Mouse (Mus musculus) midbrain, embryonic 14.5 days (tissue): ENCODE results near the gene B4galt3. TPM values are rescaled to one million over a fixed set of nuclear protein-coding genes. Genes with fewer than 3 reads are reported as not detected.
"Not testable (repeated sequence)": the region's sequence is repeated elsewhere in the genome, so short reads cannot be mapped to it uniquely, and the experiment has no call there.

ENCODE experiments used
- ATAC-seq: fragments of 200-750 bp; cut with Nextera tagmentation; 2 replicates; pipeline ENCODE4 v1.8.0; 2017; ENCODE audit warnings: moderate number of reproducible peaks, moderate library complexity; ENCODE audit not compliant: low FRiP score, low TSS enrichment
- DNase-seq: peaks from one replicate; pipeline ENCODE4 v3.0.0-alpha.2; 2015
- H3K27ac ChIP-seq: fragments of 300-500 bp; sonication (generic); replicated peaks from 2 replicates; pipeline ENCODE4 v1.5.1; 2014; ENCODE audit warnings: mild to moderate bottlenecking, low read depth, low read length, moderate library complexity
- H3K27me3 ChIP-seq: fragments of 300-500 bp; sonication (generic); 2 replicates; pipeline ENCODE4 v1.6.1; 2014; ENCODE audit warnings: low read length, control low read depth, mixed read lengths; ENCODE audit not compliant: control insufficient read depth, insufficient read depth
- H3K36me3 ChIP-seq: fragments of 300-500 bp; sonication (generic); 2 replicates; pipeline ENCODE4 v1.6.1; 2014; ENCODE audit warnings: low read length, control low read depth; ENCODE audit not compliant: control insufficient read depth, insufficient read depth
- H3K4me1 ChIP-seq: fragments of 300-500 bp; sonication (generic); 2 replicates; pipeline ENCODE4 v1.6.1; 2014; ENCODE audit warnings: mild to moderate bottlenecking, antibody characterized with exemption, low read length, control low read depth; ENCODE audit not compliant: control insufficient read depth, insufficient read depth
- H3K4me2 ChIP-seq: fragments of 300-500 bp; sonication (generic); 2 replicates; pipeline ENCODE4 v1.6.1; 2014; ENCODE audit warnings: mild to moderate bottlenecking, low read length, moderate library complexity
- H3K4me3 ChIP-seq: fragments of 300-500 bp; sonication (generic); replicated peaks from 2 replicates; pipeline ENCODE4 v1.5.1; 2014; ENCODE audit warnings: low read depth, low read length
- H3K9ac ChIP-seq: fragments of 300-500 bp; sonication (generic); replicated peaks from 2 replicates; pipeline ENCODE4 v1.6.1; 2014; ENCODE audit warnings: mild to moderate bottlenecking, low read length, moderate library complexity
- H3K9me3 ChIP-seq: fragments of 300-500 bp; sonication (generic); 2 replicates; pipeline ENCODE4 v1.6.1; 2016; ENCODE audit warnings: low read length, control low read depth, mixed read lengths; ENCODE audit not compliant: control insufficient read depth
- WGBS: fragments of 180-500 bp; shearing (Covaris S2); extraction: QIAGEN DNeasy Blood & Tissue Kit; methylation state at CpG from one replicate; pipeline ENCODE4 v1.1.7; 2014; 5-methylcytosine and 5-hydroxymethylcytosine counted together
- polyA plus RNA-seq: library from polyadenylated mRNA; unstranded; fragments of >200 nt; fragmentation: Nextera tagmentation; extraction: Ambion mirVana; gene quantifications from 2 replicates; pipeline ENCODE4 v1.2.1, GENCODE M21; 2014

The B4galt3 gene
- polyA plus RNA-seq, 1 experiment from 2014 or later, result 101 TPM

DNA sequence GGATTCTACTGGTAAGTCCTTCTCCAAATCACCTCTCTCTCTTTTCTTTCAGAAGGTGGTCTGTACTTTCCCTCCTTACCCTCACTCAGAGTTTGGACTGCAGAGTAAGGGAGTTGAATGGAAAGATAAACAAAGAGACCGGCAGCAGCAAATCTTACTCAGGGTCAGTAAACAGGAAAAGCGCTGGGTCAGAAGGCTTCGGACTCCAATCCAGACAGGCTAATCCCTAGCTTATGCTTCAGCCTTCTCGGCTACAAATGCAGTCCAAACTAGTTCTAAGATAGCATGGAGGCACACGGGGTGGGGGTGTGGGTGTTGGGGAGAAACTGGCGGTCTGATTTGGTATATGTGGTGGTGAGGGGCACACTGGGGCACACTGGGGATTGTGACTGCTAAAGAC is 32.7 kb upstream of the B4galt3 start:
- no peak for ATAC-seq
- H3K4me1 ChIP-seq, result no peaks in the 10 kb centered on the region
- 88% methylated on average over 6 of the region's 6 CpGs for WGBS

GRCm38 (mm10) chr1:171238463-171238862 is 31.7 kb upstream of the B4galt3 start:
- Histone ChIP-seq H3K27ac (no peak overlapping the region), H3K9me3 (no peaks in the 10 kb centered on the region), H3K4me2 (no peak overlapping the region), H3K4me3 (no peak overlapping the region), H3K36me3 (peaks cover 98% of the 10 kb centered on the region), H3K4me1 (no peaks in the 10 kb centered on the region), H3K27me3 (no peaks in the 10 kb centered on the region), H3K9ac (no peak overlapping the region)
- WGBS, result 73% methylated on average over 14 of the region's 14 CpGs
- no peak for ATAC-seq
- peak; percentile 69 for DNase-seq

More for the DNA sequence above, 32.7 kb upstream of the B4galt3 start:
- peaks cover 88% of the 10 kb centered on the region for H3K36me3 ChIP-seq
- no peak overlapping the region for H3K9ac ChIP-seq
- no peak overlapping the region for H3K27ac ChIP-seq
- no peaks in the 10 kb centered on the region for H3K27me3 ChIP-seq
- no peaks in the 10 kb centered on the region for H3K9me3 ChIP-seq
- no peak overlapping the region for H3K4me3 ChIP-seq
- no peak overlapping the region for H3K4me2 ChIP-seq
- DNase-seq, result no peak

DNA sequence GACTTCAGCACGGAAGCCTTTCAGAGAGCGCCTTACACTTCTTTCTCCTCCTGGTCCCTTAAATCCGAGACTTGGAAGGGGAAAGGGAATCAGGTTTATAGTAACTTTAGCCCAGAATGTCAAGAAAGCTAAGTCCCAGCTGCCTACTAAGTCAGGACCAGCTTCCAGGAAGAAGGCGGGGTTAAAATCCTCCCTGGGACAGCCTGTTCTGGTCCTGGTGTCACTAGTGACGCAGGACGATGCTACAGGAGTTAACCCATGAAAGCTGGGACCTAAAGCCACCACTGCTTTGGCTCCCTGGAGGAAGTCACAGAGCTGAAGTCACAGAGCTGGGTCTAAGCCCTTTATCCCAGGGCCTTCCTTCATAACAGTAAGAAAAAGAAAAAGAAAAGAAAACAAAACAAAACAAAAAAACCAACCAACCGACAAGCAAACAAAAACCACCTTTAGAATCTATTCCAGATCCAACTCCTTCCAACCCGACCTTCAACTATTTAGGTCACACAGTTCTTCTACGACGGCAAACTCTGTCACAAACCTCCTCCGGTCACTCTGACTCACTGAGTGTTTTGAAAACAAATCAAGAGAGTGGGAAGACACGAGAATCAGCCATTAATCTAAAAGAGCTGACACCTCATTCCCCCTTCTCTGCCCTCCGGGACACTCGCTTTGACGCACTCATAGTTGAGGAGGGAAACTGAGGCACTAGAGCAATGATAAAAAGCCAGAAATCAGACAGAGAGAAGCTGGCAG is 30.0 kb upstream of the B4galt3 start:
- Histone ChIP-seq H3K27me3 (no peaks in the 10 kb centered on the region), H3K36me3 (peaks cover 96% of the 10 kb centered on the region), H3K4me2 (no peak overlapping the region), H3K9me3 (no peaks in the 10 kb centered on the region), H3K27ac (no peak overlapping the region), H3K4me1 (no peaks in the 10 kb centered on the region), H3K4me3 (no peak overlapping the region), H3K9ac (no peak overlapping the region)
- no peak for DNase-seq
- 82% methylated on average over 15 of the region's 15 CpGs for WGBS
- no peak for ATAC-seq

DNA sequence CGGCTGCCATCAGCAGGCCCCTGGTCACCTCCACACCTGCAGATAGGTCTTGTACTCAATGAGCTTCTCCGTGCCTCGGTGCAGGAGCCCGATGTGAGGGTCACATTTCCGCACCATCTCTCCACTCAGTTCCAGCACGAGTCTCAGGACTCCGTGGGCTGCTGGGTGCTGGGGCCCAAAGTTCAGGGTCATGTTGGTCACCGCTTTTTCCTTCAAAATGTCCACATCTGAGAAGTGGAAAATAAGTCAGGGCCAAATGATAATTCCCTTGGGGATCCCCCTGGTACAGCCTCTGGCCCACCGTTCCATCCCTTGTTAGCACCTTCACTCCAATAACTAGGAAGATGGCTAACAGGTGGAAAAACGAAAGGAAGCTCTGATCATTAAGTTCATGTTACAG is 29.2 kb upstream of the B4galt3 start:
- Histone ChIP-seq H3K9me3 (no peaks in the 10 kb centered on the region), H3K4me3 (no peak overlapping the region), H3K4me2 (no peak overlapping the region), H3K4me1 (peaks cover 5% of the 10 kb centered on the region), H3K27me3 (no peaks in the 10 kb centered on the region), H3K27ac (no peak overlapping the region), H3K9ac (no peak overlapping the region), H3K36me3 (peaks cover 89% of the 10 kb centered on the region)
- no peak for ATAC-seq
- 93% methylated on average over 10 of the region's 10 CpGs for WGBS
- DNase-seq, result no peak

GRCm38 (mm10) chr1:171241952-171242351 is 28.2 kb upstream of the B4galt3 start:
- WGBS, result 83% methylated on average over 12 of the region's 12 CpGs

DNA sequence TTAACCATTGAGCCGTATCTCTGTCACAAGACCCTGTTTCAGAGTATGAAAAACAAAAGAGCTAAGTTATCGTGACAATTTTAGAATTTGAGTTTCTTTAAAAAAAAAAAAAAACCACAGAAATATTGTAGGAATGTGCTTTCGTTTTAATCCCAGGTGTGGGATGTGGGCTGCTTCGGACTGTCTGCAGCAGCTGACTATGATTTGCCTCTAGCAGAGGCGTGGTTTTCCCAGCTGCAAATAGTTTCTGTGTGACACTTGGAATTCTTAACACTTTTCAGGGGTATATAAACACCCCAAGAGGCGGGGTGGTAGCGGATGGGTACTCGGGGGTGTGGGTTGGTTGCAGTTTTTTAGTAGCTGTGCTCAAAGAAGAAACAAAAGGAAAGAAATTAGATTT is 24.8 kb upstream of the B4galt3 start:
- Histone ChIP-seq H3K9me3 (no peaks in the 10 kb centered on the region), H3K4me2 (no peak overlapping the region), H3K4me1 (peaks cover 20% of the 10 kb centered on the region), H3K27ac (no peak overlapping the region), H3K36me3 (peaks cover 45% of the 10 kb centered on the region), H3K27me3 (no peaks in the 10 kb centered on the region), H3K9ac (no peak overlapping the region), H3K4me3 (no peak overlapping the region)
- WGBS, result 96% methylated on average over 8 of the region's 8 CpGs
- ATAC-seq (no peak), DNase-seq (no peak)

More at GRCm38 (mm10) chr1:171241952-171242351, 28.2 kb upstream of the B4galt3 start:
- H3K9ac ChIP-seq, H3K9me3 ChIP-seq, ATAC-seq, H3K4me3 ChIP-seq, DNase-seq, H3K4me2 ChIP-seq, H3K27ac ChIP-seq, H3K27me3 ChIP-seq: not testable (repeated sequence)
- H3K4me1 ChIP-seq, result peaks cover 10% of the 10 kb centered on the region
- peaks cover 79% of the 10 kb centered on the region for H3K36me3 ChIP-seq

- Histone ChIP-seq H3K4me2 (peak overlapping the region; percentile 85), H3K27me3 (no peaks in the 10 kb centered on the region), H3K4me3 (peak overlapping the region; percentile 77), H3K4me1 (peaks cover 32% of the 10 kb centered on the region), H3K36me3 (peaks cover 30% of the 10 kb centered on the region), H3K27ac (peak overlapping the region; percentile 60), H3K9ac (peak overlapping the region; percentile 88), H3K9me3 (no peaks in the 10 kb centered on the region)
- WGBS, result under 1% methylated on average over 41 of the region's 41 CpGs
- peak; percentile 92 for ATAC-seq
- peak; percentile 99 for DNase-seq
These were observed 23.2 kb upstream of the B4galt3 start for GRCm38 (mm10) chr1:171246709-171247452.

GRCm38 (mm10) chr1:171247453-171247841 is 22.7 kb upstream of the B4galt3 start:
- Histone ChIP-seq H3K27me3 (no peaks in the 10 kb centered on the region), H3K4me3 (peak overlapping the region; percentile 77), H3K27ac (peak overlapping the region; percentile 33), H3K9ac (peak overlapping the region; percentile 88), H3K36me3 (peaks cover 25% of the 10 kb centered on the region), H3K9me3 (no peaks in the 10 kb centered on the region), H3K4me2 (peak overlapping the region; percentile 85), H3K4me1 (peaks cover 36% of the 10 kb centered on the region)
- DNase-seq (no peak), ATAC-seq (no peak)
- 18% methylated on average over 13 of the region's 13 CpGs for whole genome bisulfite sequencing
